Mouse (Mus musculus) thymus, adult 2 months (tissue): ENCODE measurements around the gene Rbx1.

ENCODE experiments used
- CTCF ChIP-seq: fragments of 200-500 bp; IDR thresholded peaks from 2 replicates; pipeline ENCODE4 v1.5.1; 2012; ENCODE audit warnings: mild to moderate bottlenecking, control low read depth, low read length, moderate library complexity, borderline replicate concordance; ENCODE audit not compliant: control insufficient read depth, poor library complexity, insufficient read depth; ENCODE audit errors: extremely low read depth
- POLR2A ChIP-seq: fragments of 200-500 bp; IDR thresholded peaks from 2 replicates; pipeline ENCODE4 v1.6.1; 2012; ENCODE audit warnings: mild to moderate bottlenecking, low read length, control low read depth, moderate library complexity; ENCODE audit not compliant: control insufficient read depth, poor library complexity, insufficient read depth; ENCODE audit errors: extremely low read depth

- TF ChIP-seq CTCF (no peak), POLR2A (no peak)
Measured at GRCm38 (mm10) chr15:81523901-81524300, 57.8 kb downstream of the Rbx1 start.
